8 mouse cellular contexts compared by ENCODE assay signal in genomic region chr11:53350291-53351223, GRCm38 (mm10). TPM values are rescaled to one million over a fixed set of nuclear protein-coding genes. Genes with fewer than 3 reads are reported as not detected.
DNase-seq lines count a peak whose midpoint lies in the region; ATAC-seq and TF ChIP-seq lines count a peak whose summit lies in the region.

Aff4 (plus strand) TSS chr11:53350833.

- H3K79me3 ChIP-seq in C2C12 (ENCODE audit: low read depth), result peaks cover 42% of the 10 kb centered on the region

- ATAC-seq in erythroblast, adult 5-6 weeks (replicated peaks; ENCODE audit: low FRiP score, poor library complexity, severe bottlenecking), result peak; percentile 92
- peak; percentile 93 for ATAC-seq in heart, embryonic 11.5 days (replicated peaks; ENCODE audit: insufficient number of reproducible peaks, low FRiP score, low TSS enrichment)
- ATAC-seq in kidney, embryonic 16.5 days (ENCODE audit: low FRiP score, low TSS enrichment), result peak; percentile 96
- peak; percentile 69 for ATAC-seq in monocyte, adult 5-6 weeks (replicated peaks; ENCODE audit: insufficient number of reproducible peaks, low FRiP score, low TSS enrichment, poor library complexity, severe bottlenecking)

- H3K9ac ChIP-seq in heart, embryonic 11.5 days (ENCODE audit: low read depth, low read length), result peak within 1 kb of the TSS; percentile 86
- H3K9ac ChIP-seq in kidney, embryonic 16.5 days (replicated peaks; ENCODE audit: low read length), result peak within 1 kb of the TSS; percentile 96
- peak within 1 kb of the TSS; percentile 90 for H3K9ac ChIP-seq in liver, adult 2 months (ENCODE audit: low read depth, low read length)

- peak within 1 kb of the TSS; percentile 96 for H3ac ChIP-seq in C2C12 (ENCODE audit: control insufficient read depth, insufficient read length, low read depth)

- H3K27me3 ChIP-seq in C2C12 (ENCODE audit: control insufficient read depth, insufficient read depth, insufficient read length), result no peaks in the 10 kb centered on the region
- no peaks in the 10 kb centered on the region for H3K27me3 ChIP-seq in heart, embryonic 11.5 days (ENCODE audit: control insufficient read depth, insufficient read depth, low read length)
- H3K27me3 ChIP-seq in kidney, embryonic 16.5 days (ENCODE audit: insufficient read depth, low read length), result no peaks in the 10 kb centered on the region
- no peaks in the 10 kb centered on the region for H3K27me3 ChIP-seq in liver, adult 2 months (ENCODE audit: control insufficient read depth, insufficient read depth, low read length)

- H3K9me3 ChIP-seq in heart, embryonic 11.5 days (replicated peaks; ENCODE audit: control insufficient read depth, low read length), result no peaks in the 10 kb centered on the region
- H3K9me3 ChIP-seq in kidney, embryonic 16.5 days (ENCODE audit: low read length), result no peaks in the 10 kb centered on the region

- H3K27ac ChIP-seq in heart, embryonic 11.5 days (ENCODE audit: low read depth, low read length), result peak within 1 kb of the TSS; percentile 97
- peak within 1 kb of the TSS; percentile 97 for H3K27ac ChIP-seq in kidney, embryonic 16.5 days (ENCODE audit: low read length)
- H3K27ac ChIP-seq in liver, adult 2 months (replicated peaks; ENCODE audit: insufficient read depth, low read depth, low read length), result peak within 1 kb of the TSS; percentile 88

- peak; percentile 97 for DNase-seq in brain, embryonic 14.5 days (ENCODE audit: low read depth)
- DNase-seq in liver, adult 2 months (ENCODE audit: extremely low read depth, low read depth, low spot score), result peak; percentile 60
- peak; percentile 88 to 90 for DNase-seq in spleen, postnatal 36 days (ENCODE audit: low spot score in 2 of 2)

- peaks cover 3% of the 10 kb centered on the region; the same call in 1 of the 2 replicates for H3K4me1 ChIP-seq in heart, embryonic 11.5 days (ENCODE audit: control insufficient read depth, insufficient read depth, low read length)
- peaks cover 10% of the 10 kb centered on the region for H3K4me1 ChIP-seq in kidney, embryonic 16.5 days (ENCODE audit: insufficient read depth, low read length)
- 0 out of 2 replicates have a peak, but pooled peaks cover 1% of the 10 kb centered on the region for H3K4me1 ChIP-seq in liver, adult 2 months (ENCODE audit: control insufficient read depth, insufficient read depth, low read length)

- peak; percentile 85 for TF ChIP-seq POLR2A in brain, embryonic 14.5 days (IDR thresholded peaks at IDR 0.05; ENCODE audit: borderline replicate concordance, extremely low read depth, insufficient read depth, insufficient read length, poor library complexity, severe bottlenecking)
- peak; percentile 23 for TF ChIP-seq POLR2A in liver, adult 2 months (IDR thresholded peaks at IDR 0.05; ENCODE audit: extremely low read depth, insufficient read depth, low read length)

- peak within 1 kb of the TSS; percentile 91 for H3K4me2 ChIP-seq in heart, embryonic 11.5 days
- peak within 1 kb of the TSS; percentile 66 for H3K4me2 ChIP-seq in kidney, embryonic 16.5 days (replicated peaks; ENCODE audit: low read depth, low read length)

- peak within 1 kb of the TSS; percentile 96 for H3K4me3 ChIP-seq in C2C12 (ENCODE audit: insufficient read depth, poor library complexity, severe bottlenecking)
- peak within 1 kb of the TSS; percentile 72 for H3K4me3 ChIP-seq in heart, embryonic 11.5 days (ENCODE audit: low read depth, low read length)
- H3K4me3 ChIP-seq in kidney, embryonic 16.5 days (ENCODE audit: low read length), result peak within 1 kb of the TSS; percentile 97
- peak within 1 kb of the TSS; percentile 83 for H3K4me3 ChIP-seq in liver, adult 2 months (ENCODE audit: insufficient read depth, low read depth, low read length)

- under 1% methylated on average over 92 of the region's 127 CpGs for WGBS in heart, embryonic 11.5 days (ENCODE audit: insufficient replicate concordance)
- under 1% methylated on average over 115 of the region's 127 CpGs for WGBS in kidney, embryonic 16.5 days
- under 1% methylated on average over 116 of the region's 127 CpGs for WGBS in liver, adult 2 months

- H3K79me2 ChIP-seq in C2C12 (ENCODE audit: control insufficient read depth, insufficient read depth), result peaks cover 49% of the 10 kb centered on the region
- peaks cover 14% of the 10 kb centered on the region; the same call in 1 of the 2 replicates for H3K79me2 ChIP-seq in liver, adult 2 months (ENCODE audit: control insufficient read depth, insufficient read depth, low read length)

- peaks cover 16% of the 10 kb centered on the region for H3K36me3 ChIP-seq in C2C12 (ENCODE audit: control insufficient read depth, insufficient read depth)
- H3K36me3 ChIP-seq in heart, embryonic 11.5 days (ENCODE audit: control insufficient read depth, insufficient read depth, low read length), result no peaks in the 10 kb centered on the region
- H3K36me3 ChIP-seq in kidney, embryonic 16.5 days (ENCODE audit: insufficient read depth, low read length), result no peaks in the 10 kb centered on the region
- H3K36me3 ChIP-seq in liver, adult 2 months (ENCODE audit: control insufficient read depth, insufficient read depth, low read length), result peaks cover 2% of the 10 kb centered on the region; the same call in 1 of the 2 replicates

- TF ChIP-seq CTCF in C2C12 (IDR thresholded peaks at IDR 0.05; ENCODE audit: control insufficient read depth, insufficient read depth, insufficient read length), result no peak
- TF ChIP-seq CTCF in brain, embryonic 14.5 days (IDR thresholded peaks at IDR 0.05; ENCODE audit: borderline replicate concordance, extremely low read depth, insufficient read depth, insufficient read length), result no peak
- TF ChIP-seq CTCF in liver, adult 2 months (IDR thresholded peaks at IDR 0.05; ENCODE audit: low read depth, low read length), result 0 out of 2 replicates have a peak, but pooled peaks have one; percentile 4

TF ChIP-seq in C2C12, 6 proteins besides CTCF, POLR2A, EP300 and RAD21:
- TF ChIP-seq MYOD1 (IDR thresholded peaks at IDR 0.05; ENCODE audit: control insufficient read depth, insufficient read length, low read depth), result no peak
- TF ChIP-seq CEBPB (IDR thresholded peaks at IDR 0.05; ENCODE audit: low read depth), result no peak
- TF ChIP-seq USF1 (IDR thresholded peaks at IDR 0.05; ENCODE audit: low read depth), result peak; percentile 87
- TF ChIP-seq MAX (IDR thresholded peaks at IDR 0.05), result peak; percentile 27
- TF ChIP-seq MYOG (IDR thresholded peaks at IDR 0.05; ENCODE audit: control insufficient read depth, extremely low read depth, insufficient read length), result no peak

RNA-seq across cellular contexts. Expression of gene Aff4, which starts in this region (rescaled TPM):
- polyA plus RNA-seq in C2C12 (2012; fragmentation: generic; extraction: Trizol), result 12.1 TPM
- polyA plus RNA-seq in brain, embryonic 14.5 days (2012; rRNA removed), result 49.1 and 69.0 TPM in 2 replicates
- 32.2 and 50.3 TPM in 2 replicates for total RNA-seq in erythroblast, adult 5-6 weeks (2015; ENCODE audit: low replicate concordance)
- 12.0 and 25.4 TPM in 2 replicates for total RNA-seq in erythroblast, adult 5-6 weeks (2017; ENCODE audit: low replicate concordance)
- 29.3 and 54.4 TPM in 2 replicates for polyA plus RNA-seq in heart, embryonic 11.5 days (2014; fragmentation: Nextera tagmentation; extraction: Ambion mirVana)
- 16.8 and 25.8 TPM in 2 replicates for polyA plus RNA-seq in kidney, embryonic 16.5 days (2015; fragmentation: Nextera tagmentation; extraction: Ambion mirVana)
- 32.1 and 40.3 TPM in 2 replicates for total RNA-seq in liver, adult 2 months (2014; rRNA removed)
- 7.3 and 8.1 TPM in 2 replicates for polyA plus RNA-seq in liver, adult 2 months (2012; rRNA removed)
- total RNA-seq in monocyte, adult 5-6 weeks (2017), result 73.5 to 126 TPM (median 78.0 TPM) in 3 replicates

Comparison
In these comparisons a context has a peak if more than half of its experiments do, and no peak if none do; other contexts are left out.
1. Peak in every context shown above with its lines: DNase-seq, ATAC-seq, H3K4me3 ChIP-seq and H3K27ac ChIP-seq.